Mouse (Mus musculus) MN1 (cell line): Measurements from ENCODE around the gene Kdelr3.

Source experiments
- DNase-seq: peaks from one replicate; pipeline ENCODE4 v3.0.0-alpha.2; 2016; ENCODE audit warnings: low spot score

The Kdelr3 gene

GRCm38 (mm10) chr15:79511553-79512320 is 4.5 kb upstream of the Kdelr3 start:
- peak; percentile 92 for DNase-seq

- DNase-seq: peak; percentile 59
Measured at GRCm38 (mm10) chr15:79513940-79514339, 2.3 kb upstream of the Kdelr3 start.

- no peak for DNase-seq
Measured at GRCm38 (mm10) chr15:79517710-79518109, 1.5 kb downstream of the Kdelr3 start.

- DNase-seq: no peak
Measured at GRCm38 (mm10) chr15:79518571-79518970, 2.4 kb downstream of the Kdelr3 start.

DNA sequence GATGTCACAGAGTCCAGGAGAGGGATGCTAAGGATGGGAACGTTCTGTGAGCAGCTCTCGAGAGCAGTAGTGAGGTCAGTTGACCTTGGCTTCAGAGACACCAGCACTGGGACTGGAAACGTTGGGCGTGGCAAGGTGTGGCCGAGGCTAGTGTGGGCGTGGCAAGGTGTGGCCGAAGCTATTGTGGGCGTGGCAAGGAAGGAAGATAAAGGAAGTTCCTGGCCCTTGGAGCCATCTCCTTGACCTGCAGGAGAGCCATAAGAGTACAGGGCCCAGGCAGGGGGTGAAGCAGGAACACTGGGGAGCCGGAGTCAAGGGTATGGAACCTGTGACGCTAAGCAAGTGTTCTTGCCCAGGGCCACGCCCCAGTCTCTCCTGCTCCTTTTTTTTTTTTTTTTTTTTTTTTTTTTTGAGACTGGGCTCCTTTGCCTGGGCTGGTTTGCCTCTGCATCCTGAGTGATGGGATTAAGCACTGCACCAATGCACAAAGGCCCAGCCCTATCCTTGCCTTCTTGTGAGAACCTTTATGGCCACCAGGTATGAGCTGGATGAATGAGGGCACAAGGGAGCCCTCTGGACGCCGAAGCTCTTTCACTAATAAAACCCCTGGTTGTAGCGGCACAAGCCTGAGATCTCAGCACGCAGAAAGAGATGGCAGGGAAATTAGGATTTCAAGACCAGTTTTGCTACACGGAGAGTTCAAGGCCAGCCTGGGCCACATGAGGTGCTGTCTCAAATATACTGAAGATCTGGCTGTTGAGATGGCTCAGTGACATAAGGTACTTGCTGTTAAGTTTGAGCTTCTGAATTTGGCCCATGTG is 3.4 kb downstream of the Kdelr3 start:
- DNase-seq: no peak

DNA sequence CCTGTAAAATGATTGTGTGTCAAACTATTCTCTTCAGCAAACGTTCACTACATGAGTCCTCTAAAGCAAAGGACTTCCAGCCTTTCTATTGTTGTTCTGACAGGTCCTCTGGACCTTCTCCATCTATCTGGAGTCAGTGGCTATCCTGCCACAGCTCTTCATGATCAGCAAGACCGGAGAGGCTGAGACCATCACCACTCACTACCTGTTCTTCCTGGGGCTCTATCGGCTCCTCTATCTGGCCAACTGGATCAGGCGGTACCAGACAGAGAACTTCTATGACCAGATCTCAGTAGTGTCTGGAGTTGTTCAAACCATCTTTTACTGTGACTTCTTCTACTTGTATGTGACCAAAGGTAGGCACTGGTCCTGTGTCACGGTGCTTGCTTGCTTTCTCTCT is 9.4 kb downstream of the Kdelr3 start:
- no peak for DNase-seq

GRCm38 (mm10) chr15:79525979-79526768 is 10.0 kb downstream of the Kdelr3 start:
- DNase-seq: no peak

GRCm38 (mm10) chr15:79527192-79527591 is 11.0 kb downstream of the Kdelr3 start:
- DNase-seq: no peak

DNA sequence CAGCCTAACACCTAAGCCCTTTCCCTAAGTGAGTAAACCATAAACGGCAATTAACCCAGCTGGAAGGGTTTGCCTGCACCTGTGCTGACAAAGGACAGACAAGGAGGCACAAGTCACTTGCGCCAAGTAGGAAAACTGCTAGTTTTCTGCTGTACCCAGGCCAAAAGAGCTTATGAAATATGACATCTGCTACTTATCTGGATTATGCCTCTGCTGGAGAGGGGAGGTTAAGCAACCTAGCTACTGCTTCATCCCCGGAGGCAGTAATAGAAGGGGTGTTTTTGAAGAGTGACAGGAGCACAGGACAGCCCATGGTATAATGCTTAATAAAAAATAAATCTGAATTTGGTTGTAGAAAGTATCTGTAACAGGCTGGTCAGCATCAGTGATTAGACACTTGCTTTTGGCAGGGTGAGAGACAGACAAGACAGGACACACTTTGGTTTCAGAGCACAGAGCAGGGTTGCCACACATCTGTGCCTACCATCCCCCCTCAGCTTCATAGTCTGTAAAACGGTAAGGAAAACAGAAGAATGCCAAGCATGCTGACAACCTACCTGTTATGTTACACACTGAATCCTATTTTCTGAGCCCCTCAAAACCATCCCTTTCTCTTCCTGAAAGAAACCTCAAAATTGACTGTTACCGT is 11.9 kb downstream of the Kdelr3 start:
- DNase-seq: no peak

- DNase-seq: peak; percentile 62
Measured at GRCm38 (mm10) chr15:79529935-79530334, 13.7 kb downstream of the Kdelr3 start.

DNA sequence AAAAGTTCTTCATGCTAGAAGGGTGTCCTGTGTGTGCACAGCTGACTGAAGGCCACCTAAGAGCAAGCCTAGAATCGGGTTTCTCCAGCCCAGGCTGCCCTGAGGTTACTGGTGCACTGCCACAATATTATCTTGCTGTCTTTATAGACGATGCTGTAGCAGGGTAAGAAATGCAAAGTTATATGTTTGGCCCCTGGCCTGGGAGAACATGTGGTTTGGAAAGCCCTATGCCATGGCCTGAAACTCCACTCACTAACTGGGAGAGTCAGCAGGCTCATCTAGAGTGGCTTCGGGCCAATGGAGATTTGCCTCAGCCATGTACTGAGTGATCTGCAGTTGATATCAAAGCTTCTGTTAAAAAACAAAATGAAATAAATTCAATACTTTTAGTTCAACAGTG is 17.6 kb downstream of the Kdelr3 start:
- DNase-seq: no peak

GRCm38 (mm10) chr15:79543968-79544367 is 27.8 kb downstream of the Kdelr3 start:
- DNase-seq: no peak

GRCm38 (mm10) chr15:79545496-79545895 is 29.3 kb downstream of the Kdelr3 start:
- DNase-seq: no peak

DNA sequence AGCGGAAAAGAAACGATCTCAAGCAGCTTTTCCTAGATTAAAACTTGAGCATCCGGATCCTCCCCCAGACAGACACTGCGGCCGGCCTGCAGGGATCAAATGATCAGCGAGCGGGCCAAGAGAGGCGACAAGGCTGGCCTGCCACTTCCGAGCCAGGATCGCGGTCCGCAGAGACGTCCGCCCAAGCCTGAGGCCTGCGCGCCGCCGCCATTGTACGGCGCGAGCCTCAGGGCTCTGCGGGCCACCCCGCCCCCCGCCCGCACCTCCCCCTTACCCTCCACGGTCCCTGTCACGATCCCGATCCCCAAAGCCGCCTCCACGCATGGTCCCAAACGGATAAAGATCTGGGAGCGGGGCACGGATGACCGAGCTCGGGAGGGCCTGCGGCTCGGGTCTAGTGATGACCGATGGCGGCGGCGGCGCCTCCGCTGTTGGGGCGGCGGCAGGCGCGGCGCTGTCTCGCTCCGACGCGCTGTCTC is 29.7 kb downstream of the Kdelr3 start:
- DNase-seq: peak; percentile 79

DNA sequence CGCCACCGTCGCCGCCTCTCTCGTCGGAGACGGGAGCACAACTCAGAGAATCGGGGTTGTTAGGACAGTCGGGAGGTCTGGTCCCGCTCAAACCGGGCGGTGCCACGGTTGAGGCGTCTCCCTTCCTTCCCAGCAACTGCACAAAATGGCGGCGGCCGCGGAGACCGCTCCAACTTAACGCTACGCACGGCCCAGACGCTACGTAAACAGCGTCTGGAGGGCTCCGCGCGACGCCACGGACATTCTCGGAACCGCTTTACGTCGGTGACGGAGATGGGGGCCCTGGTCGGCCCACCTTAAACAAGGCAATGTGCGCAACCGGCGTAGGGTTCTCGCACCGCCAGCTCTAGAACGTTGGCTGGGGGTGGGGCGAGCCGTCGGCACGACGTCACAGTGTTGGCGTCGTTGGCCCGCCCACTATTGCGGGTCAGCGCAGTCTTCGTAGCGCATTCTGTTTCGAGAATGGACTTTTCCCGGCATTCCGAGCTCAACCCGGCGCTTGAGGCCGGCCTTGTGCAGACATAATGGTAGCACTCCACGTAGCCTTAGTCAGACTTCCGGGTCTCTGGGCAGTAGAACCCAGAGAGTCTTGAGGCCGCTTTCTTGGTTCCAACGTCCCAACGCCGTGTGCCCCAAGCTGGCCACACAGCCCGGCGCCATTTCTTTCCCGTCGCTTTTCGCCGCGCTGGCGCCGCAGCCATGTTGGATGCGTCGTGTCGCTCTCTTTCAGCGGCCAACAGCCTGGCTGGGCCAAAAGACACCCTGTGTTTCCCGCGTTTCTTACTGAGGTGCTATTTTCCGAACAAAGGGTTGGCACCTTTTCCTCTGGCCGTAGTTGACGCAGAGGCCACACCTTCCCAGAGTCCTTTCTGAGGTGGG is 30.4 kb downstream of the Kdelr3 start, which contains the start of gene Ddx17:
Ddx17 (minus strand) TSS at position 332 of the 879 bp plus-strand sequence.
- peak; percentile 96 for DNase-seq

DNA sequence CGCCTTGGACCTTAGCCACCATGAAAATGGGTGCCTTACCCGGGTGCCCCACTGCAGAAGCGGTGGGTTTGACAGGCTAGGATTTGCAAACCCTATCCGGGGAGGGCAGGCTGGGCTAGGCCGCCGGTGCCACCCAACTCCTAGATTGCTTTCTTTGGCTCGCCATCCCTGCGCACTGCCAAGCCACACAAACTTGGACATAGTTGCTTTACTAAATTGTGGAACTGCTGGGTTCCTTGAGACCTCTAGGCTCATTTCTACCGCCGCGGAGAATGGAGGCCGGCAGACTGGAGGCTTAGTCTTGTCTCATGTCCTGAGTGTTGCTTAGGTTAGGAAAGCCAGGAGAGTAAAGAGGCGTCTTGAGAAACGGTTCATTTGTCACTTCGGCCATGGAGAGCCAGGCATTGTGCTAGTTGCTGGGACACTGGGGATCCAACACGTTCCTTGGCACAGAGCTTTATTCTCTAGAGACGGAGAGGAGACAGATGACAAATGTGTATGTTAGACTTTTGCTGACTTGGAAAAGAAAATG is 31.1 kb downstream of the Kdelr3 start:
- DNase-seq: no peak

DNA sequence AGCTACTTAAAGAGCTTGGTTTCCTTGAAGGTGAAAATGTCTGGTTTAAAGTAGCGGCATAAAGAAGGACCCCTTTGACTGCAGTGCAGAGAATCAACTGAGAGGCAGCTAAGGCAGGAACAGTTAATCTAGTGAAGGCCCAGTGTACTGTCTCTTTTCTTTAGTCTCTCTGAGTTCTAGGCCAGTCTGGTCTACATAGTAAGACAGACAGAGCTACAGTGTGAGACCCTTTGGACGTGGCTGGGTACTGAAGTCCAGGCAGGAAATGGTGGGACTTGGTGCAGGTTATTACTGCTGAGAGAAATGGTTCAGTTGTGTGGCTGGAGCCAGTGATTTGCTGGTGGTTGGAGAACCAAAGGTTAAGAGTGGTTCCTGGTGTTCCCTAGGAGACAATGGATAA is 32.0 kb downstream of the Kdelr3 start:
- no peak for DNase-seq

DNA sequence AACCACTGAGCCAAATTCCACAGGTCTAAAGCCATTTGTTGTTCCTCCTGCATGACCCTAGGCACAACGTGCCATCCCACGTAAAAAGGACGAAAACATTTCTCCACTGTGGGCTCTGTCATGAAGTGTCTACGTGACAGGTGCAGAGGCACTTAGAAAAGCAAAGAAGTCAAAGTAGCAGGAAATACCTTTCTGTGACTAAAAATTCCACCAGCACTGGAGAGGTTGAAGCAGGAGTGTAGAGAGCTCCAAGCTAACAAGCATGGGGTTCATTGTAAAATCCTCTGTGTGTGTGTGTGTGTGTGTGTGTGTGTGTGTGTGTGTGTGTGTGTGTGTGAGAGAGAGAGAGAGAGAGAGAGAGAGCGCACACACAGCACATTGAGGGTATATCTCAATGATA is 36.4 kb downstream of the Kdelr3 start:
- DNase-seq: no peak

- DNase-seq: no peak
Measured at GRCm38 (mm10) chr15:79559649-79560048, 43.4 kb downstream of the Kdelr3 start.

DNA sequence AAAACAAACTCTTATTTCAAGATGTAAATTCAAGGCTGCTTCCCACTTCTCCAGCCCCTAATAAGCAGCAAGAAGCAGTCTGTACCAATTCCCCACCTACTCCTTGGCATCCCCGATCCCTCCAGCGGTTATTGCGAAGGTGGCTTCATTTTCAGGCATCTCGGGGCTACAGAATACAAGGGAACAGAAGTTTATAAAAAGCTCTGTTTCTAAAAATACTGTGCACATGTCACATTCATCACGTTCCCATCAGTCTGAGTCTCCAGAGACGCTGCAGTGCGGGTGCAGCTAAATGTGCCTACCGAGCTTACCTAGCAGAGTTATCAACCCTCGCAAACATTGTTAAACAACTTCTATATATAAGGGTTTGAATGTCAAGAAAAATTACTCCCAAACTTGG is 46.2 kb downstream of the Kdelr3 start:
- no peak for DNase-seq
